Mouse (Mus musculus) frontal cortex, postnatal 36 days (tissue): ENCODE results near the gene Cpsf6.

Experiments used
- DNase-seq, 2 experiments: peaks; one replicate each; pipeline ENCODE4 v3.0.0; 2022; ENCODE audit warnings: low spot score in 2 of 2

Cpsf6 gene

GRCm38 (mm10) chr10:117323782-117324181 lies 56.0 kb downstream of the Cpsf6 start:
- no peak for DNase-seq

DNA sequence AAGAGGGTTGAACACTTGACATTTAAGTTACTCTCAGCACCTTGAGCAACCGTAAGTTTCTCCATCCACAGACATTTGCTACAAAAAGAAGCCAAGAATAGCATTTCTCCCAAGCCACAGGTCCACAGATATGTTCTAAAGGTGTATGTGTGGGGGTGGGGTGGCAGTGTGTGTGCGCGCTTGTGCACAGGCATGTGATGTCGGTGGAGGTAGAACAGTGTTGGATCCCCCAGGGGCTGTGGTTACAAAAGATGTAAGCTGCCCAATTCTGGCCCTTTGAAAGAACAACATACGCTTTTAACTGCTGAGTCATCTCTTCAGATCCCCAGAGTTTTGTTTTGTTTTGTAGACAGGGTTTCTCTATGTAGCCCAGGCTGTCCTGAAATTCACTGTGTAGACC lies 57.2 kb downstream of the Cpsf6 start:
- no peak for DNase-seq

DNA sequence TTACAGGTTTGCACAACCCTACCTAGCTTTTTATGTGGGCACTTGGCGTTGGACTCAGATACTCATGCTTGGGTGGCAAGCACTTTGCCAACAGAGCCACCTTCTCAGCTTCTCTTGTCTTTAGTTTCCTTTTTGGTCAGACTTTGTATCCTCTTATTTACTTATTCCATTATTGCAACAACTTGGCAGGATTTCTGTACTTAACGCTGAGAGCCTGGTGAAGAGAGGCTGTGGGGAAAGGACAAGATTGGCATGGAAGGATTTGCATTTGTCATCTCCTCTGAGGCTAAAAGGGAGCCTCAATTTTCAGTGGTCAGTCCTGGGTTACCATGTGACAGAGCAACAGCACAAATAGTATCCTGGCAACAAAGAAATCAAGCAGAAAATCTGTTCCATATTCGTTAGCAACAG lies 59.2 kb downstream of the Cpsf6 start:
- DNase-seq, result no peak

- DNase-seq, result no peak
These were observed 63.4 kb downstream of the Cpsf6 start for GRCm38 (mm10) chr10:117316391-117316790.

DNA sequence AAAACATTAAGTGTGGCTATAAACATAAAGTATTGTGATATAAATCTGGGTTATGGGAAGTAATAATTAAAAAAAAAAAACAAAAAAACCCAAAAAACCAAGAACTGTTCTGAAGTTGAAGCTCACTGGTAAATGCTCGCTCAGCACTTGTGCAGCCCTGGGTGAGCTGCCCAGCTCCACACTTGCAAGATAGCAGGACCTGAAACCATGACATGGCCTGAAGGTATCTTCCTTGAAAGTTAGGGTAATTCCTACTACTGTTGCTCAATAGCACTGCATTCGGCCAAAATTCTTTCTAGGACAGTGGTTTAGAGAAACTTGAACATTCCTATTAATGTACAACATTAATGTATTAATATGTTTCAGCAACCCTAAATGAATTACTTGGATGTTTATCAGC lies 66.7 kb downstream of the Cpsf6 start:
- no peak for DNase-seq

DNA sequence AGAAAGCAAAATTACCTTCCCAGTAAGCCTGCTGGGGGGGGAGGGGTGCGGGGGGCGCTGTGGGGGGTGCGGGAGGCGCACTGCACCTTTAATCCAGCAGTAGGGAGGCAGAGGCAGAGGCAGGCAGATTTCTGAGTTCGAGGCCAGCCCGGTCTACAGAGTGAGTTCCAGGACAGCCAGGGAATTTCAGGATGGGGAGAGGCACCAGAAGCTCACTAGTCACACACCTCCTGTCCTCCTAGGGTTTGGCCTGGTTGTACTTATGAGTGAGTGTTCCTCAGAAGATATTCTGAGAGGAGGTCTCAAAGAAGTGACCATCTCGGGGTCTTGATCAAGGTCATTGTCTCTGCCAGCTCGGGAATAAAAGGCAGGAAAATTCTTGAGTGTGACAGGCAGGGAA lies 67.6 kb downstream of the Cpsf6 start:
- DNase-seq, result no peak

- no peak for DNase-seq
These were observed 75.4 kb downstream of the Cpsf6 start for GRCm38 (mm10) chr10:117304371-117304770.

- no peak for DNase-seq
These were observed 78.1 kb downstream of the Cpsf6 start for GRCm38 (mm10) chr10:117301688-117302087.

DNA sequence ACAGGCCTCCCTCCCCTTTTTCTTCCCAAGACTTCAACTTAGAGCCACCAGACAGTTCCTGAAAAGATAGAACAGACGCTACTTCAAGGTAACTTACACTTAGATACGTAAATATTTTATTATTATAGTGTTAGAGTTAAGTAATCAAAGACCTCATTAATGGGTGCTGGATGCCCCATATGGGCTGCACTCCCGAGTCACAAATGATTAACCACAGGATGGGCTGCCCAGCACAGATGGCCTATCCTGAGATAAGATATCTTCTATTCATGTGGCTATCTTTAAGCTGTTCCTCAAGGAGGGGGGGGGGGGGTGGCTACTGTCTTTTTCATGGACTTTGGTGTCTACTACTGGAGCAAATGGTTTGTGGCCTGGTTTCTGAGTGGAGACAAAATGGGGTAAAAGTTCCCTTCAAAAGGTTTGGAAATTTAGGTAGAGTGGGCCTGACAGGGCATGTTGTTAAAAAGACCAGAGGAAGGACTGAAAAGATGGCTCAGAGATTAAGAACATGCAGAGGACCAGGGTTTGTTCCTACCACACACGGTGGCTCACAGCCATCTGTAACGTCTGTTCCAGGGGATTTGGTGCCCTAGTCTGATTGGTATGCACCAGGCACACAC lies 79.8 kb downstream of the Cpsf6 start:
- DNase-seq, result no peak

DNA sequence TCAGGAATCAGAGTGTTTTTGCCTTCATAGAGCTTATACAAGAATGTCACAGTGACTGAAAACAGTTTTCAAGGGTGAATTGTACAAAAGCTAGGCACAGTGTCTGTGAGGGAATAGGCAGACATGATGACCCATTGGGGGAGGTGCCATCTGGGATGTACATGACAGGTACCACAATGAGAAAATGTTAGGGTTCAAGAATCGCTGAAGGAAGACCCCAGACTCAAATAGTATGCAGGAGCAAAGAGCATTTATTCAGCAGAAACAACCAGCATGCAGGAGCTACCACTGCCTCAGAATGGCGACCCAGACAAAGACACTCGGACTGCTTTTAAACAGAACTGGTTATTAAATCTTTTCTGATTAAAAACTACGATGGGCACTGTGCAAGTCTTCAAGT lies 80.7 kb downstream of the Cpsf6 start:
- DNase-seq, result no peak

- DNase-seq, result no peak
These were observed 81.5 kb downstream of the Cpsf6 start for GRCm38 (mm10) chr10:117298336-117298735.
